Mouse (Mus musculus): ENCODE measurements at regions not wholly inside any gene's neighbourhood (a gene's known extent, or its start where the extent isn't known, plus 50 kb on each side); places are given as distances from the start of the nearest gene placed in this dataset.

DNA sequence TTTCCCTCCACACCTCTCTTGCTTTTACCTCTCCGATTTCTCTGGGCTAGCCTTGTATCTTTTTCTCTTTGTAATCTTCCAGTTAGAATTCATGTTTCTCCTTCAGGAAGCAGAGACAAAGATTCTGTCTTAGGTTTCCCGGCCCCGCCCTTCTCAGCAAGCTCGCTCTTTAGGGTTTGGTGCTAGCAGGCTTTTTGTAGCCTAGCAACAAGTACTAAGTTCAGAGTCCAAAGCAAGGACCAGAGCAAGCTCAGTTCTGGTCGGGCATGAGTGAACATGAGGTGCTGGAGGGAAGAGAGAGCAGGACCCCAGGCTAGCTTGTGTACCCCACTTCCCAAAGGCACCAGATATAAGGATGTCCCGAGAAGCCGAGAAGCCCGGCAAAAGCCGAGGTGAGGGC is 70.0 kb upstream of the 4931429L15Rik start:
- H3K79me2 ChIP-seq (ENCODE audit: control insufficient read depth, insufficient read depth, low read length, poor library complexity) = no peaks in the 10 kb centered on the region
- no peaks in the 10 kb centered on the region for H3K27me3 ChIP-seq (ENCODE audit: control insufficient read depth in 1 of 2, insufficient read depth in 2 of 2, low read length in 2 of 2)
- no peaks in the 10 kb centered on the region for H3K4me1 ChIP-seq (ENCODE audit: control insufficient read depth in 1 of 2, insufficient read depth in 2 of 2, low read length in 2 of 2)
- no peak overlapping the region for H3K9ac ChIP-seq (ENCODE audit: control insufficient read depth, low read depth, low read length, poor library complexity, severe bottlenecking)
- no peaks in the 10 kb centered on the region for H3K36me3 ChIP-seq (ENCODE audit: control insufficient read depth in 1 of 2, insufficient read depth in 2 of 2, low read length in 2 of 2)
- TF ChIP-seq MYB (IDR thresholded peaks at IDR 0.05; ENCODE audit: low read depth, low read length) (no peak), ELF1 (IDR thresholded peaks at IDR 0.05; ENCODE audit: low read depth, low read length) (no peak), TCF12 (IDR thresholded peaks at IDR 0.05; ENCODE audit: low read depth, low read length) (no peak), BHLHE40 (IDR thresholded peaks at IDR 0.05; ENCODE audit: borderline replicate concordance, low read depth, low read length) (no peak), USF2 (IDR thresholded peaks at IDR 0.05; ENCODE audit: borderline replicate concordance in 1 of 2, insufficient read depth in 1 of 2, low read depth in 1 of 2, low read length in 2 of 2) (no peak)
- H3K27ac ChIP-seq (ENCODE audit: control insufficient read depth, low read depth, low read length) = no peak overlapping the region
- no peak overlapping the region for H3K4me3 ChIP-seq (ENCODE audit: control insufficient read depth in 1 of 2, insufficient read depth in 1 of 2, low read depth in 2 of 2, low read length in 2 of 2)
- no peaks in the 10 kb centered on the region for H3K9me3 ChIP-seq (replicated peaks; ENCODE audit: insufficient read depth, low read length)
- no peak for DNase-seq (ENCODE audit: low read depth, low spot score)

DNA sequence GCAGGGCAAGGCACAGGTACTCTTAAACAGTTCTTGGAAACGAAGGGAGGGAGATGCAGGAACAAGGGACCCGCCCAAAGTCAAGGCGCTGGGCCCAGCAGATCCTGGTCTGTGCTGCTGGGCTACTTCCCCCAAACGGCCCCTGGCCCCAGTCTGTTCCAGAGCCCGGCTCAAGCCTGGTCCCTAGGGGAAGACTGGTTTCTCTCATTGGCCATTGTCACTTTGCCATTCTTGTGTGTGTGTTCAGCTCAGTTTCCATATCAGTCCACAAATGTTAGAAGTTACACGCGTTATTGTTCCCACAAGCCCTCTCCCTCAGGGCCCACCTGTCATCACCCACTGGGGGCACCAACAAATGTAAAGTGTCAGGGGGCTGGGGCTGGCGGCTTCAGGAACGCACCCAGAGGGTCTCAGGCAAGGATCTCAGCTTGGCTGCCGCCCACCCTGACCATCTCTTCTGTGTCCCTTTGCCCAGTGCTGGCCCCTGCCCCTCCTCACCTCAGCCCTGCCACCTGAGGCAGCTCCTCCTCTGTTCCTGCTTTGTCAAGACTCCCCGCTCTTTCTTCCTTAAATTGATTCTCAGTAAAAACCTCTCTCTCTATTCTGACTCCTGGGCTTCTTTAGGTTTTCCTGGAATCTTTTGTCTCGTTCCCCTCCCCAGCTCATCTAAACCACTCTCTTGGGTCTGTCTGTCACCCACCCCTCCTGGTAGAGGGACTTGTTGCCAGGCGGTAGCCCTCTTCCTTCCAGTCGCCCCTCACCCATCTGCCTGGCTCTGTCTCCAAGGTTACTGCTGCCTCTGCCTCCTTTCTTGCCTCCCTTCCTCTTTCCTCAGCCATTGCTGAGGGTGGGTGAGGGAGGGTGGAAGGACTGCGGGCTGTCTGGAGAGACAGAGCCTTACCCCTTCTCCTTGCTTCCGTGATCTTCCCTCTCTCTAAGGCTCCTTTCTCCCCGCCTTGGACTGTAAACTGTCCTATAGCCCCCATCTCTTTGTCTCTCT is 69.2 kb upstream of the 4931429L15Rik start:
- H3K9me3 ChIP-seq (replicated peaks; ENCODE audit: insufficient read depth, low read length) = no peaks in the 10 kb centered on the region
- H3K79me2 ChIP-seq (ENCODE audit: control insufficient read depth, insufficient read depth, low read length, poor library complexity) = no peaks in the 10 kb centered on the region
- DNase-seq (ENCODE audit: low read depth, low spot score) = no peak
- no peak overlapping the region for H3K27ac ChIP-seq (ENCODE audit: control insufficient read depth, low read depth, low read length)
- H3K4me1 ChIP-seq (ENCODE audit: control insufficient read depth in 1 of 2, insufficient read depth in 2 of 2, low read length in 2 of 2) = no peaks in the 10 kb centered on the region
- H3K4me3 ChIP-seq (ENCODE audit: control insufficient read depth in 1 of 2, insufficient read depth in 1 of 2, low read depth in 2 of 2, low read length in 2 of 2) = no peak overlapping the region
- H3K36me3 ChIP-seq (ENCODE audit: control insufficient read depth in 1 of 2, insufficient read depth in 2 of 2, low read length in 2 of 2) = no peaks in the 10 kb centered on the region
- H3K9ac ChIP-seq (ENCODE audit: control insufficient read depth, low read depth, low read length, poor library complexity, severe bottlenecking) = no peak overlapping the region
- H3K27me3 ChIP-seq (ENCODE audit: control insufficient read depth in 1 of 2, insufficient read depth in 2 of 2, low read length in 2 of 2) = no peaks in the 10 kb centered on the region
- TF ChIP-seq TAL1 (IDR thresholded peaks at IDR 0.05; ENCODE audit: low read length) (no peak), ZMIZ1 (IDR thresholded peaks at IDR 0.05; ENCODE audit: low read depth, low read length) (no peak), KAT2A (conservative IDR thresholded peaks at IDR 0.05; ENCODE audit: low read depth, low read length) (no peak), POLR2AphosphoS2 (IDR thresholded peaks at IDR 0.05; ENCODE audit: low read length) (no peak), USF2 (IDR thresholded peaks at IDR 0.05; ENCODE audit: borderline replicate concordance in 1 of 2, insufficient read depth in 1 of 2, low read depth in 1 of 2, low read length in 2 of 2) (no peak), HCFC1 (IDR thresholded peaks at IDR 0.05; ENCODE audit: low read depth, low read length) (no peak), MYB (IDR thresholded peaks at IDR 0.05; ENCODE audit: low read depth, low read length) (no peak)

DNA sequence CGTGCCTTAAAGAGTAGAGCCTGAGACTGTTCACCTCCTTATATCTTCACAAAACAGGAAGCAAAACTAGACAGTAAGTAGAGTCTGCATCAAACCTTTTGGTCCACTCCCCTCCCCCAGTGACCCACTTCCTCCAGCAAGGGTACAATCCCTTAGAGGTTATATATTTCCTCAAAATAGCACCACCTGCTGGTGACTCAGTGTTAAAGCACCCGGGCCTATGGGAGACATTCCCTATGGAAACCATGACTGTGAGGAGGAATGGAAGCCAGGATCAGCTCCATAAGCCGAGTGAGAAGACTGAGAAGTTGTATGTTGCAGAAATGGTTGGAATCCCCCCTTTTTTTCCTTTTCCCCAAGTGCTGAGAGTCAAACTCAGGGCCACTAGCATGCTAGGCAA is 66.5 kb upstream of the 4931429L15Rik start:
- peak; percentile 9 for DNase-seq (ENCODE audit: low read depth, low spot score)
- H3K79me2 ChIP-seq (ENCODE audit: control insufficient read depth, insufficient read depth, low read length, poor library complexity) = no peaks in the 10 kb centered on the region
- peak in 2 of 3 experiments; percentile 17 to 26; a peak in 2 of 6 replicates for TF ChIP-seq CTCF (IDR thresholded peaks at IDR 0.05 in 2 of 3, conservative IDR thresholded peaks at IDR 0.05 in 1 of 3; ENCODE audit: control insufficient read depth in 1 of 3, insufficient read depth in 1 of 3, low read depth in 2 of 3, low read length in 3 of 3, poor library complexity in 1 of 3, severe bottlenecking in 1 of 3)
- no peak for TF ChIP-seq TBP (IDR thresholded peaks at IDR 0.05; ENCODE audit: low read depth, low read length)
- TF ChIP-seq SMC3 (IDR thresholded peaks at IDR 0.05; ENCODE audit: low read depth, low read length) = peak; percentile 7; the same call in 1 of the 2 replicates

More for the DNA sequence above, 66.5 kb upstream of the 4931429L15Rik start:
- Histone ChIP-seq H3K27ac (ENCODE audit: control insufficient read depth, low read depth, low read length) (no peak overlapping the region), H3K9me3 (replicated peaks; ENCODE audit: insufficient read depth, low read length) (no peaks in the 10 kb centered on the region), H3K27me3 (ENCODE audit: control insufficient read depth in 1 of 2, insufficient read depth in 2 of 2, low read length in 2 of 2) (no peaks in the 10 kb centered on the region), H3K4me3 (ENCODE audit: control insufficient read depth in 1 of 2, insufficient read depth in 1 of 2, low read depth in 2 of 2, low read length in 2 of 2) (no peak overlapping the region), H3K36me3 (ENCODE audit: control insufficient read depth in 1 of 2, insufficient read depth in 2 of 2, low read length in 2 of 2) (no peaks in the 10 kb centered on the region), H3K4me1 (ENCODE audit: control insufficient read depth in 1 of 2, insufficient read depth in 2 of 2, low read length in 2 of 2) (no peaks in the 10 kb centered on the region), H3K9ac (ENCODE audit: control insufficient read depth, low read depth, low read length, poor library complexity, severe bottlenecking) (no peak overlapping the region)

Measured in MEL (cell line).